Mouse (Mus musculus): ENCODE measurements at regions not wholly inside any gene's neighbourhood (a gene's known extent, or its start where the extent isn't known, plus 50 kb on each side); places are given as distances from the start of the nearest gene placed in this dataset.

DNA sequence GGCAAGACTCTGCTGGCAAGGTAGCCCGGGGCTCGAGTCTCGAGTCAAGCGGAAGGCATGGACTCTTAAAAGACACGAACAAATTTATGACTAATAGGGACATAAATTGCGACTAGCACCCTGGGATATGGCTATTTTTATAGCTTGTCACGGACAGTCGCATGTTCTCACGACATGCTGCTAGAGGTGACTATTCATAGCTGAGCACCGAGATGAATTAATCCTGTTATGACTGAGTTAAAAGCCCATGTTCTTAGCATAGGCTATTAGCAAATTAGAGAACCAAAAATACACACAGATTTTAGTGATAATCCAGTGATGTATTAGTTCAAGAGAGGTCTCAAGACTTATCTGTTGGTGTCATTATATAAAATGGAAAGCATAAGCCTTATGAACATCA, 539.2 kb downstream of the Gm19410 start:
- DNase-seq, result no peak

DNA sequence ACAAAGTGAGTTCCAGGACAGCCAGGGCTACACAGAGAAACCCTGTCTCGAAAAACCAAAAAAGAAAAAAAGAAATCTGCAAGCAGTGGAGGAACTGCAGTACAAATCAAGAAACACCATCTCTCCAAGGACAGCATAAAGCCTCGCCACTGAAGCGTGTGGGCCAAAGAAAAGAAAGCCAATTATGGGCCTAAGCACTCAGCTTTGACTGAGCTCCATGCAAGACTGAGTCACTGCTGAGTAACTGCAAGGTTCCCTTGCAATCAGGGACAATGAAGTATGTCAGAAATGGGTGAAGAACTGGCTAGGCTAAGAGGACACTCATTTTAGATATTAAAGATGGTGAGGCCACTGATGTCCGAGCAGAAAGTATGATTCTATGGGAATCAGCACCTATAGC, 540.7 kb downstream of the Gm19410 start:
- no peak for DNase-seq

DNA sequence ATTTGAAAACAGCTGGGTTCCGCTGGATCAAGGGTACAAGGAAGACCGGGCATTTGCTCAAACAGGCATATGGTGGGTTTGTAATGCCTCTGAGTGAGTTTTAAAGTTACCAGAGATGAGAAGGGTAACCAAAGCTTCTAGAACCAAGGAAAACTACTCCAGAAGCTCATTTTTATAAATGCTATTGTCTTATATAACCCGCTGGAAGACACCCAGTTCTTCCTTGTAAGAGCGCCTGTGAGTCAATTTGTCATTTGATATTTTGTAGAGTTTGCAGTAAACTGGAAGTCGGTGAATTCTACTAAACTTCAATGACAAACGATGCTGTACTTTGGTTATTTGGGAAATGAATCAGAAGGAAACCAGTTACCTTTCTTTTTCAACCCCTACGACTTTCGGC, 541.9 kb downstream of the Gm19410 start:
- DNase-seq, result no peak

DNA sequence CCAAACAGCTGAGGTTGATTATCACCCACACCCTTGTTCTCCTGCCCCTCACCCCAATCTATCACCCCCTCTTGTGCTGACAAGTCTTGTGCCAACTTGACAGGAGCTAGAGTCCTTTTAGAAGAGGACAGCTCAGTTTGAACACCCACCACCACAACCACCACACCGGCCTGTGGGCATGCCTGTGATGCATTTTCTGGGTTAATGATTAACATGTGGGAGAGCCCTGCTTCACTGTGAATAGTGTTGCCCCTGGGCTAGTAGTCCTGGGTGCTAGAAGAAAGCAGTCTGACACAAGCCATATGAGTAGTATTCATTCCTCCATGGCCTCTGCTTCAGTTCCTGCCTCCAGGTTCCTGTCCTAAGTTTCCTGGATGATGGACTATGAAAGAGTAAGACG, 542.5 kb downstream of the Gm19410 start:
- DNase-seq, result no peak

DNA sequence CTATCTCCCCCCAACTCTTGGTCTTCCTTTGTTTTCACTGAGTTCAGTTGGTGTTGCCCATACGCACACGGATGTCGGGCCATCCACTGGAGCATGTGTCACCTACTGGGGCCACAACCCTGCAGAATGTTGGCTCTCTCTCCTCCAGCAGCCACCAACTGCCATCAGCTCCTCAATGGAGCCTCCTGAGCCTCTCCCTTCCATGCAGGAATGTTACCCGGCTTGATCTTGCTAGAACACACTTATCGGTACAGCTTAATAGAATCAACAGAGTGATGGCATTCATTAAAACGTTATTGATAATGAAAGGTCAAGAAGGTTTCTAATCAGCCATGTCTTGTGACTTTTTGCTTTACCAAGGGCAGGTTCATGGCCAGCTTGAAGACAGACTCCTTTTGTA, 543.7 kb downstream of the Gm19410 start:
- DNase-seq, result no peak

DNA sequence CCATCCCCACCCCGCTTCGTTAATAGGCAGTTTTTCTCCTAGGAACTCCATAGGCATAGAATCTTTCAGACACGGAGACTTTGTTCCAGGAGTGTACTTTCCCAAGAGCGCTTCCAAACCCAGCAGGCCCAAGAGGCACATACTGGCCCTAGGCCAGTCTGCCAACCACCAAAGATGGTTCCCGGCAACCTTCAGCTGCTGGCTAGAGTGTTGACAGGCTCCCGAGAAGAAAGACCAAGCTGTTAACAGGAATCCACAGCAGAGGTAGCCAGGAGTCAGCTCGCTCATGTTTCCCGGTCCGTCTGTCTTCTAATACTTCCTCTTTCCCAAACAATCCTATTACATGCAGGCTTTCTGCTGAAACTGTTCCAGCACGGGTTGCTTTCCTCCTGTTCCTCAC, 544.4 kb downstream of the Gm19410 start:
- peak; percentile 60 to 70 for DNase-seq

DNA sequence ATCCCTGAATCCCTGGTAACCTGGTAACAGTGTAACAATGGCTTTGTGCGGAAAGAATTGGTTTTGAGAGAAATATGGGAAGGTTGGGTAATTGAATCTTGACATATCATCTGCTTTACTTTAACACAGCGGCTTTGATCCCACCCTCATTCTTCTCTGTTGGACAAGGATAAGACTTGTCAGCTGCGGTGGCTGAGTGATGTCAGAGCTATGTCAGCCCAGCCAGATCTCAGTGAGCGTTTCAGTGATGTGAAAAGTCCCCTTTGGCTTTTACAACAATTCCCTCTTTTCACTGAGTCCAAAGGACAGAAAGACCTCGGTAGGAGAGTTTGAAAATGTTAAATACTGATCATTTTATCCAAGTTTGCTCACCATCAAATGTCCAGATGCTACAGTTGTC, 546.1 kb downstream of the Gm19410 start:
- DNase-seq, result no peak

DNA sequence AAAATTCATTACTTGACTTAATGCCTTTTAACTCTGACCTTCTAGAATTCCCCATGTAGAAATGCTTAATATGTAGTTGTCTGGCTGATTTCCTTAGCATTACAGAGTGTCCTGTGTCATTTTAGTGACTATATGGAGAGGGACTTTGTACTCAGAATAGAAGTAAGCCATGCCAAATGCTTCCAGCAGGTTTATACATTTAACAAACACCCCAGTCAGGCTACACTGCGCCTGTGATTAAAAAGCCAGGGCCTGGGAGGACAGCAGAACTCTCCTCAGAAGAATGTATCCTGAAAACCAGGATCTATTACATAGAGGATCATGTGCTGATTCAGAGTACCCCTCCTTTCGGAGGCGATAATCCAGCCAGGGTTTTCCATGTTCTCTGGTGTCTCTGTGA, 547.4 kb downstream of the Gm19410 start:
- no peak for DNase-seq

DNA sequence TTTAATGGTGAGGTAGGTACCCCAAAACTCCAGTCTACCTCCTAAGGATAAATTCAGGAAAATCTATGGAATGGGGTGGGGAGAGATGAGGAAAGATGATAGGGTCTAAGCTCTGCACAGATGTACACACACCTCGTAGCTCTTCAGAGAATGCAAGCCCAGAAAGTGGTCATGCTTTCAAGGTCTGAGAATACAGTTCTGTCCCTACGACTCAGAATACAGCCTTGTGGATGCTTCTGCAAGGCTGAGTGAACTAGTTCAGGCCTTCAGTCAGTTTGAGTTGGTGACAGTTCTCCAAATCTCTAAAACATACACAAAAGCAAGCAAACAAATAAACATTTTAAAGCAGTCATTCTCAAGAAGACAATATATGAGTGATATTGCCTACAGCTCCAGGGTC, 552.8 kb downstream of the Gm19410 start:
- no peak for DNase-seq

DNA sequence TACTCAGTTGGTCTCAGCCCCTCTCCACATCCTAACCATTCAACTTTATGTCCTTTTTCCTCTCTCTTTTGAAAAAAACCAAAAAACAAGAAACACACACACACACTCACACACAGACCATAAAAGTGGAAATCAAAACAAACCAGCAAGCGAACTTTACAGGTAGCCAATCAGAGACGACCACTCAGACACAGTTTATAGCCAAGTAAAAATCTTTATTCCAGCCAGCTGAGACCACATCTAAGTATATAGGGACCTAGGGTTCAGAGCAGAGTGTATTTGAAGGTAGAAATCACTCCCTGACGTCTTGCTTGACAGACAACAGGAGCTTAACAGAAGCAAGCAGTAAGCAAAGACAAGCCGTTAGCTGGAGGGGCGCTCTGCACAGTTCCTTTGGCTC, 553.3 kb downstream of the Gm19410 start:
- no peak for DNase-seq

DNA sequence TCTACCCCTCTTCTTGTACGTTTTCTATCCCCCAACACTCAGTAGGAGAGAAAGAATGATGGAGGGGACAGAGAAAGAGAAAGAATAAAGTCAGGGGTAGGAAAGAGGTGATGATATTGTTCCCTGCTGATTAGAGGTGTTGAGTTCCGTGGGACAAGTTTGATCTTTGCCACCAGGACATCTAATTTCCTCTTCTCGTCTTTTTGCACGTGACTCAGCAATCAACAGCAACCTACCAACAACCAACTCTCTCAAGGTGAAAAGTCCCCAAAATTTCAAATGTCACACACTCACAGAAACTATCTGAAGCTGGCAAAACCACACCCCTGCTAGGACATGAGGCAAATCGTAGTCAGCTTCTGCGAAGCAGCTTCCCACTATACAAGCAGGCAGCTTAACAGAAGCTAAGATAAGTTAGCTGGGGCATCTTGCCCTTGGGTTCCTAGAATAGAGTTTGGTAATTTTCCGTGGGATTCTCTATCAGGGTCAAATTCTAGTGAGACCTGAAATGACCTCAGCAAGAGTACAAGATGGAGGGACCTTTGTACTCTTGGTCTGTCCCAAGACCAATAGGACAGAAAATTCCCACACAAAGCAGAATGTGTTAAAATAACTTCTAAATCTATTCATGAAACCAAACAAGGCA, 553.8 kb downstream of the Gm19410 start:
- no peak for DNase-seq

DNA sequence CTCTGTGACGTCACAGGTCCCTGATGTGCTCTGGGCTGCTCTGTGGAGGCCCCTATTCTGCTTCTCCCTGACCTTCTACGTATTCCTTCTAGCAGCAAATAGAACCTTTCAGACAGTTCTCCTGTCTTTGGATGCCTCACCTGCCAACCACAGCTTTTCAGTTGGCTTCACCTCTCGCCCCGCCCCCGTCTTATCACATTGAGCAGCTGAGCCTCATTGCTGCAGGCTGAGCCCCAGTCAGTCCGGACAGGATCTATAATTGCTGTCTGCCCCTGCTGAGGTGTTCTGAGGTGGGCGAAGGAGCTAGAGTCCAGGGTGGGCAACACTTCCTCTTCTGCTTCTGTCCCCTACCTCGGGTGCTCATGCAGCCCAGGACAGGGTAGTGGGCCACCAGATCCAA, 556.5 kb downstream of the Gm19410 start:
- no peak for DNase-seq

DNA sequence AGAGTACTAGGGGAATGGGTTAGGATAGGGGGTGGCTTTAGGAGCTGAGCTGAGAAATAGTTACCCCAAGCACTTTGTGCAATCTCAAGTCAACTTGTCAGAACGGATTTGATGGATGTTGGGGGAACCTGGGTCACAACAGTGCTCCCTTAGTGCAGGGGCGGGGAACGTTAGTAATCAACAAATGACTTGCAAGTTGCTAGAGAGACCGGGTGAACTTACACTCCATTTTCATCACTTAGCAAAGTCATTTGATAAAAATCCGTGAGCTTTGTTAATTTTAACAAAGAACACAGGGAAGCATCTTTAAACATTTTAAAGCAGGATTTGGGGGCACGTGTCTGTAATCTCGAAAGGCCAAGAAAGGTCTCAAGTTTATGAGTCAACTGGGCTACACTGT, 557.0 kb downstream of the Gm19410 start:
- DNase-seq, result no peak

DNA sequence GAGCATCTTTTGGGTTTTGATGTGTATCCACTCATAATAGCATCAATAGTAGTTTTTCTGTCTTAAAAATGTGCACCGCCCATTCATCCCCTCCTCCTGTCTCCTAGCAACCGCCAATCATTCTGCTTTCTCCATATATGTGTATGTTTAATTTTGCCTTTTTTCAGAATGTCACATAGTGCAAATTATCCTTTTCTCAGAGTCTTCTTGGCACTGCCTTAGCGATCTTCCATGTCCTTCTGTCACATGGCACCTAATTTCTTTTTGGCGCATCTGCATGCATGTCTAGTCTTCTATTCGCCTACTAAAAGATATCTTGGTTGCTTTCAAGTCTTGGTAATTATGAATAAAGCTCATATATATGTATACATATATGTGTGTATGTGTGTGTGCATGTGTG, 573.0 kb downstream of the Gm19410 start:
- DNase-seq, result no peak

DNA sequence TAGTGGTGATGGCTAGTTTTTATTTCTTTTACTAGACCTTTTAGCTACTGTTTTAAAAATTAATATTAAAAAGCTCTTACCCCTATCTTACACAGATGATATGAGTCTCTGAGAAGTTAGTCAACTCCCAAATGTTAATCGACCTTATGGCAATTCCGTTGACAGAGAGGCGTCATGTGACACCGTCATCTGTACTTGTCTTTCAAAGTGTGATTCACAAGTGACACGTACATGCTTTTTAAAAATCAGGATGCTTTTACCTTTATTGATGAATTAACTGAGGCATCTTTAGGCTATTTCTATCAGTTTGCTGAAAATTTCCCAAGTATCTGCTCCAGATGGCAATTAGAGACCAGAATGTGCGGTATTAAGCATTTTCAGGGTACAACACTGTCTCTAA, 573.9 kb downstream of the Gm19410 start:
- no peak for DNase-seq

DNA sequence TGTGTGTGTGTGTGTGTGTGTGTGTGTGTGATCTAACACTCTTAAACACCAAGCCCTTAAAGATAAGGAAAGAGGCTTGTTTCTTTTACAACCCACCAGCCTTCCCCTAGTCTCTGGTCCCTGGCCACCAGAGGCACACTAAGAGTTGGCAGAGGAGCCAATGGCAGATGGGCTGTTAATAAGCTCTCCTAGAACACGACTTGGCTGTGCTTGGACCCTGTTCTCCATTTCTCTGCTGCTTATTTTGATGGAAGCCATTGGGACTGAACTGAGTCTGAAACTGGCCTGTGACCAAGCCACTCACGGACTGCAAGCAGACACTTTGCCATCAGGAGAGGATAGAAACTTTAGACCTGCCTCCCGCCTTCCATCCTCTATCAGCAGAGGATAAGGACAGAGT, 574.9 kb downstream of the Gm19410 start:
- DNase-seq, result peak; percentile 90 to 92

DNA sequence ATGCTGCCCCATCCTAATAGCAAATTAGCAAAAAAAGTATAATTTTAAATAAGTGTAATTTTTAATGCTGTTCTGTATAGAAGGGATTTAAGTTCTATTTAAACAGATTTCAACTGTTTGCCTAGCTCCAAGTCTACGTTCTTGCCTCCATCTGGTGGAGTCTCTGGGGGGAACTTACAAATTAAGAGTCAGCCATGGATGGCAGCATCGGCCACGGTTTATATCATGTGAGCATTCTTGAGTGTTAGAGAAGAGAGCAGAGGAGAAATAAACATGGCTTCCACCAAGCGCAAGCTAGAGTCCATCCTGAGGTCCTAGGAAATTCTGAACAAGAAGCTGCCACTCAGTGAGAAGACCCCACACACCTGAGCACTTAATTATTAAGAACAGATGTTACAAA, 576.4 kb downstream of the Gm19410 start:
- DNase-seq, result peak in 1 of 2 experiments; percentile 34

DNA sequence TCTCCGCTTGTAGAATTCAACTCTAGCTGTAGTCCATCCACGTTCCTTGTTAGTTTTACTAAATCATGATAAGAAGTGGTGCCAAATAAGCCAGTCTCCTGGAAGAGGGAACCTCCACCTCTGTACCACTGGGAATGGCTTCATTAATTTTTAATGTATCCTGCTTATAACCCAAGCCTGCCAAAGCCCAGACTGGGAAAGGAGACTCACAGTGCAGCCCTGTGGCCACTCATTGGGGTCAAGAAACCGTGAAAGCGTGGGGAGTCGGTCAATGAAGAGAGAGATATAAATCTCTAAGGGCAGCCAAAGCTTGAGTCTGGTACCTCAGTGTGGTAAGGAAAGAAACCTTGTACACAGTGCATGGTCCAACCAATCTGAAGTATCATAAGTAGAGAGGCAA, 577.1 kb downstream of the Gm19410 start:
- no peak for DNase-seq

DNA sequence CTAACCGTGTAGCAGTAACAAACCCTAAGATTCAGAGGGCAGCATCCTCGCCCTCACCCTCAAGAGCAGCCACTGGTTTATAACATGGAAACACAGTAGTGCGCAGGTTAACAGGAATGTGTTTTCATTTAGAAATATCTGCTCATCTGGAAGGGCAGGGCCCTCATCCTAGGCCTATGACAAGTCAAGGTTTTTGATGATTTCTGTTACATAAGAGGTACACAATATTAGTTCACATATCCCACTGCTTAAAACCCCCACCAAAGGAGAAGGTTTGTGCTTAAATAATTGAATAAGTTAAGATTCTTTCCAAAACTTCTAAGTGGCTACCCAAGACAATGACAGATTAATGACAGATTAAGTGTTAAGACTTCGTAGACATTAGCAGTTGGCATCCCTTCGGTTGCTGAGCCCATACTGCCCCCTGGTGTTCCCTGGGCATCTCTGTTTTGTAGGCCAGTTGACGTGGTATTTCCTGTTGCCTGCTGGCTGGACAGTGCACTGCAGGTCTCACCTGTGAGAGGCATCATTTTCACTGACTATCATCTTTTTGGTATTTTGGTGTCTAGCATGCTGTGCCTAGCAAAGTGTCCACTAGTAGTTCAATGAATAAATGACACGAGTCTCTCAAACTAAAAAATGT, 581.2 kb downstream of the Gm19410 start:
- peak; percentile 93 to 94 for DNase-seq

DNA sequence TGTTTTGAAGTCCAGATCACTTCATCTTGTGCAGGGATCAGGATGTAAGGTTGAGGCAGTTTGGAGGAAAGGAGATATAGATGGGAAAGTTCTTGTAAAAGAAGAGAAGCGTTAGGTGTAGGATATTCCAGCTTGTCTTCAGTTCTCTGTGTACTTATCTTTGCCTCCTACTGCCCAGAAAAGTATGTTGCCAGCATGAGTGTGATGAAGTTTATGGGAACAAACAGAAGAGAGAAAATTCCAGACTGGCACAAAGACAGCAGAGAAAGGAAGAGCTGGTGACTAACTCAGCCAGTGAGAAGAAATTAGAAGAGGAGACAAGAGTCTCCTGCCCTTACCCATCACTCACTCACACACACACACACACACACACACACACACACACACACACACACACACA, 582.5 kb downstream of the Gm19410 start:
- DNase-seq, result no peak

DNA sequence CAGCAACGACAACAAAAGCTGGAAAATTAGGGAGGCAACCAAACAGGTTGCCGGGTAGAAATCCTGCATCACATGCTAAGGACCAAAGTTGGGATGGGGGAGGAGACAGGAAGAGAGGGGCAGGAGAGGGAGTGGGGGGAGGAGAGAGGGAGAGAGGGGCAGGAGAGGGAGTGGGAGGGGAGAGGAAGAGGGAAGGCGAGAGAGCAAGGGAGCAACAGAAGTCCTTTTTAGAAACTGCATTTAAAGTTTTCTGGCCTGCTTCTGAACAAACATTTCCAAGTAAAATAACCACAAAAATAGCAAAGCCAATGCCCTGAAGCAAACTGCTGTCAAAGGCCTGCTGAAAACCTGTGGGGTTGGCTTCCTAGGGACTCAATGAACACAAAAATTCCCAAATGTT, 589.3 kb downstream of the Gm19410 start:
- DNase-seq, result no peak

DNA sequence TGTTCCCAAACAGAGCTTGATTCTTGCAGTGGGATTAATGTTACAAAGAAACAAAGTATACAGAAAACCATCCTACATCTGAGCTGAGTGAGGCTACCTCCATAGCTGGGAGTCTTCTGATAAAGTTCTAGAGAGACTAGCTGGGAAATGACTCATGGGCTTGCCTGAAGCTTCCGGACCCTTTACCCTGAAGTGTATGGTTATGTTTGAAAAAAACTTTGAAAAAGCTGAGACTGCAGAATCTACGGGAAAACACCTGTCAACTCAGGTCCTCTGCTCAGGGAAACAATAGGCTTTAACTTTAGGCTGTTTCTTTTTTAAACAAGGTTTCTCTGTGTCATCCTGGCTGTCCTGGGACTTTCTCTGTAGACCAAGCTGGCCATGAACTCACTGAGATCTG, 593.4 kb downstream of the Gm19410 start:
- no peak for DNase-seq

DNA sequence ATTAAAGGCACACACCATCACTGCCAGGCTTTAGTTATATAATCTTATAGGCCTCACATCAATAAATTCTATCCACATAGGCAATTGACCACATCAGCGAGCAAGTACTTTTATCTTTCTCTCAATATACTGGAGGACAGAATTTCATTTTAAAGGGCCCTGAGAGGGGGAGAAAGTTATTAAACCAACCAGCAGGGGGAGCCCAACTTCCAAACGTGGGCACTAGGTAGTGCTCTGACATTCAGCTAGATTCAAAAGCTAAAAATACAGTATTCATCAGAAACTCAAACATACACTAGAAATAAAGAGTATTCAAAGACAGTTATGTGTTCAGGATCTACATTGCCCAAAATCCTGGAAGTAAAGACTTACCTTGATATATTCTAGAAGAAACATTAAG, 595.7 kb downstream of the Gm19410 start:
- peak; percentile 91 for DNase-seq

DNA sequence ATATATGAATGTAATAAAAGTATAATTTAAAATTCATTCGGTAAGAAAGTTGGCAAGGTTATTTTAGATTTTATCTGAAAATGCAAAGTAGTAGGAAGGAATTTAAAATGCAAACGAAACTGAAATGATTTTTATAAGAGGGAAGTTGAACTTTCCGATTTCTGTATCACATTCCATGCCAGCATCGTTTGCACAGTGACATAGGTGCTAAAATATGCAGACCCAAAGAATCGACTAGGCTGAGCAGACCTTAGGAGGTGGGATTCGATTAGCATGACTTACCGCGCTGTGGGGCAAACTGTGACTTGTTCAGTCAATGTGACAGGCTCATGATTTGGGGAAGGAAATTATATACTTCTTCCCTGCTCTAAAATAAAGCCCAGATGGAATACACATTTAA, 596.2 kb downstream of the Gm19410 start:
- DNase-seq, result no peak

DNA sequence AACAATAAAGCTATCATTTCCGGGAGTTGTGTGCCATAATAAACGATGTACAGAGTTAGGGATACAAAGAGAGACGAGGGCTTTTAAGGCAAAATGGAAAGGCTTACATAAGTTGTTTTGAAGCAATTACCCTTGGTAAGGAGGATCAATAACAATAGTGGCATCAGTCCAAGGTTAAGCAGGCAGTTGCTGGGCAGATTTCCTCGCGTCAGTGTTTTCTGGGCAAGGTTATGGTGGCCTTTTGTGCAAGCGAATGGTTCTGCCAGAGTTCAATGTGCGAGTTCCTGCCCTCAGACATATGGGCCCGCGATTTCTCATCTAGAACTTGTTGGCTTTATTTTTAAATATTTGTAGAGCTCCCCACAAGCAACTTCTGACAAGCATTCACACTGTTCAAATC, 597.7 kb downstream of the Gm19410 start:
- no peak for DNase-seq

Data from cerebellum, postnatal 14 days (tissue).